Mouse (Mus musculus): ENCODE measurements around the gene Entpd2. TPM values are rescaled to one million over a fixed set of nuclear protein-coding genes. Genes with fewer than 3 reads are reported as not detected.

The Entpd2 gene
- polyA plus RNA-seq, 1 experiment from 2014 or later = 4.5 TPM

DNA sequence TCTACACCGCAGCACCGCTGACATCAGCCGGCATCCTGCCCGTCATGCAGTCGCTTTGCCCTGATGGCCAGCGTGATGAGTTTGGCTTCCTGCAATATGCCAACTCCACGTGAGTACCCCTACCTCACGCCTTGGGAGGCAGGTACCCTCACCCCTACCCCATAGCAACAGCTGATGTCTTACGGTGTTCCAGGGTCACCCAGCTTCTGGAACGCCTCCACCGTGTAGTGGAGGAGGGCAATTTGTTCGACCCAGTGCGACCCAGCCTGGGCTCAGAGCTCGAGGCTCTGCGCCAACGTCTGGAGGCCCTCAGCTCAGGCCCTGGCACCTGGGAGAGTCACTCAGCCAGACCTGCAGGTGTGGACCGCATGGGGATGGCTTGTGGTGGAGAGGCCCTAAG lies 37.4 kb downstream of the Entpd2 start:
- H3K27me3 ChIP-seq = peaks cover 8% of the 10 kb centered on the region
- peaks cover 31% of the 10 kb centered on the region for H3K4me1 ChIP-seq
- 86% methylated on average over 17 of the region's 17 CpGs for WGBS
- H3K4me2 ChIP-seq = no peak overlapping the region
- H3K4me3 ChIP-seq (replicated peaks) = no peak overlapping the region
- H3K27ac ChIP-seq = no peak overlapping the region
- peaks cover 38% of the 10 kb centered on the region for H3K36me3 ChIP-seq
- no peak for ATAC-seq (replicated peaks; ENCODE audit: low FRiP score)
- no peaks in the 10 kb centered on the region for H3K9me3 ChIP-seq (replicated peaks)
- H3K9ac ChIP-seq = no peak overlapping the region

DNA sequence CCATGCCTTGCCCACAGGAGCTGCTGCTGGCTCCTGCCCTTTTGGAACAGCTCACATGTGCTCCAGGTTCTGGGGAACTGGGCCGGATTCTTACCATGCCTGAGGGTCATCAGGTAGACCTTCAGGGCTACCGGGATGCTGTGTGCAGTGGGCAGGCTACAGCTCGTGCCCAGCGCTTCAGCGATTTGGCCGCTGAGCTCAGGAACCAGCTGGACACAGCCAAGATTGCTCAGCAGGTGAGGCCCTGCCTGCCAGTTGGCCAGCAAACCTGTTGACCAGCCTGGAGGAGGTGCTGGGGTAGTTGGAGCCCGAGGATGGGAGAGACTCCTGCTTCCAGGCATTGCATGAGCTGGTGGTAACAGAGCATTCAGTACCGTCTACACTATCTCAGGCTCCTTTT lies 38.6 kb downstream of the Entpd2 start:
- no peak overlapping the region for H3K4me3 ChIP-seq (replicated peaks)
- peaks cover 50% of the 10 kb centered on the region for H3K36me3 ChIP-seq
- no peak overlapping the region for H3K4me2 ChIP-seq
- no peak overlapping the region for H3K27ac ChIP-seq
- no peak overlapping the region for H3K9ac ChIP-seq
- ATAC-seq (replicated peaks; ENCODE audit: low FRiP score) = no peak
- peaks cover 27% of the 10 kb centered on the region for H3K4me1 ChIP-seq
- 87% methylated on average over 8 of the region's 8 CpGs for WGBS
- peaks cover 8% of the 10 kb centered on the region for H3K27me3 ChIP-seq
- no peaks in the 10 kb centered on the region for H3K9me3 ChIP-seq (replicated peaks)

GRCm38 (mm10) chr2:25436286-25436820 lies 40.7 kb downstream of the Entpd2 start:
- no peak overlapping the region for H3K4me2 ChIP-seq
- peaks cover 6% of the 10 kb centered on the region for H3K4me1 ChIP-seq
- no peak overlapping the region for H3K27ac ChIP-seq
- 94% methylated on average over 10 of the region's 10 CpGs for WGBS
- H3K36me3 ChIP-seq = peaks cover 66% of the 10 kb centered on the region
- no peaks in the 10 kb centered on the region for H3K9me3 ChIP-seq (replicated peaks)
- H3K9ac ChIP-seq = no peak overlapping the region
- no peak for ATAC-seq (replicated peaks; ENCODE audit: low FRiP score)
- H3K27me3 ChIP-seq = no peaks in the 10 kb centered on the region
- H3K4me3 ChIP-seq (replicated peaks) = no peak overlapping the region

DNA sequence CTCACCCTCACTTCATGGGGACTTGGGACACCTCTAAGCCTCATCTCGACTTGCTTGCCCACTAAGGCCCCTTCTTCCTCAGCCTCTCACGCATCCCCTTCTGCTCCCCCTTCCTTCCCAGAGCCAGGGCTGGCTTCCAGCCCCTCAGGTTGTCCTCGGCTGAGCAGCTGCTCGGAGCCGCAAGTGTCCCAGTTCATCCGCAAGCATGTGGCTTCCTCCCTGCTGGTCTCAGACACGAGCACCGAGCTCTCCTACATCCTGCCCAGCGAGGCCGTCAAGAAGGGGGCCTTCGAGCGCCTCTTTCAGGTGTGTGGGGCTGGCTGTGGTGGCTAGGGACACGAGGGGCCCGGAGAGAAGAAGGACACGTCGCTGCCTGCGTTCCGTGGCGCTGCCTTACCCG lies 45.4 kb downstream of the Entpd2 start:
- Histone ChIP-seq H3K36me3 (peaks cover 92% of the 10 kb centered on the region), H3K9me3 (replicated peaks) (no peaks in the 10 kb centered on the region), H3K4me1 (no peaks in the 10 kb centered on the region), H3K27me3 (no peaks in the 10 kb centered on the region), H3K4me2 (no peak overlapping the region), H3K4me3 (replicated peaks) (no peak overlapping the region), H3K9ac (no peak overlapping the region), H3K27ac (no peak overlapping the region)
- WGBS = 87% methylated on average over 20 of the region's 20 CpGs
- ATAC-seq (replicated peaks; ENCODE audit: low FRiP score) = no peak

DNA sequence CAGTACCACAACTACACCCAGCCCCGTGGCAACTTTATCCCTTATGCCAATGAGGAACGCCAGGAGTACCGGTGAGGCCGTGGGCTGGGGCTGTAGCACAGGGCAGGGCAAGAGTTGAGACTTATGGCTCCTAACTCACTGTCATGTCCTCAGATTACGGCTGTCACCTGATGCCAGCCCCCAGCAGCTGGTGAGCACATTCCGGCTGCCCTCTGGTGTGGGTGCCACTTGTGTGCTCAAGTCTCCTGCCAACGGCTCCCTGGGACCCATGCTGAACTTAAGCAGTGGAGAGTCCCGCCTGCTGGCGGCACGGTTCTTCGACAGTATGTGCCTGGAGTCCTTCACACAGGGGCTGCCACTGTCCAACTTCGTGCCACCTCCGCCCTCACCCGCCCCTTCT lies 47.0 kb downstream of the Entpd2 start:
- no peaks in the 10 kb centered on the region for H3K9me3 ChIP-seq (replicated peaks)

More for the DNA sequence above, 47.0 kb downstream of the Entpd2 start:
- no peak for ATAC-seq (replicated peaks; ENCODE audit: low FRiP score)
- Histone ChIP-seq H3K27me3 (no peaks in the 10 kb centered on the region), H3K4me1 (no peaks in the 10 kb centered on the region), H3K4me3 (replicated peaks) (no peak overlapping the region), H3K27ac (no peak overlapping the region), H3K36me3 (peaks cover 92% of the 10 kb centered on the region), H3K4me2 (no peak overlapping the region), H3K9ac (no peak overlapping the region)
- WGBS = 83% methylated on average over 14 of the region's 14 CpGs

Small RNA genes lying within 50 kb of the gene (microRNA-seq; reads per million reads assigned to microRNA genes)
- not detected for gene Mir3087

Other genes starting within 250 kb of the Entpd2 start
- 21.8 and 23.7 TPM in 2 replicates for gene Nrarp, start 215.1 kb upstream of the Entpd2 start, polyA plus RNA-seq (2015; fragmentation: Nextera tagmentation; extraction: Ambion mirVana)
- gene Tor4a, start 199.0 kb upstream of the Entpd2 start, polyA plus RNA-seq (2015; fragmentation: Nextera tagmentation; extraction: Ambion mirVana) = 11.7 and 14.1 TPM in 2 replicates
- gene Nelfb, start 184.4 kb upstream of the Entpd2 start, polyA plus RNA-seq (2015; fragmentation: Nextera tagmentation; extraction: Ambion mirVana) = 114 and 124 TPM in 2 replicates
- 0.23 and 0.55 TPM in 2 replicates for gene Stpg3, start 181.2 kb upstream of the Entpd2 start, polyA plus RNA-seq (2015; fragmentation: Nextera tagmentation; extraction: Ambion mirVana)
- gene Fam166a, start 177.1 kb upstream of the Entpd2 start, polyA plus RNA-seq (2015; fragmentation: Nextera tagmentation; extraction: Ambion mirVana) = 1.4 and 1.9 TPM in 2 replicates
- gene Tubb4b, start 171.2 kb upstream of the Entpd2 start, polyA plus RNA-seq (2015; fragmentation: Nextera tagmentation; extraction: Ambion mirVana) = 555 and 581 TPM in 2 replicates
- 0.78 and 0.99 TPM in 2 replicates for gene Slc34a3, start 161.5 kb upstream of the Entpd2 start, polyA plus RNA-seq (2015; fragmentation: Nextera tagmentation; extraction: Ambion mirVana)
- 0.31 and 0.41 TPM in 2 replicates for gene Rnf224, start 159.1 kb upstream of the Entpd2 start, polyA plus RNA-seq (2015; fragmentation: Nextera tagmentation; extraction: Ambion mirVana)
- gene Rnf208, start 153.6 kb upstream of the Entpd2 start, polyA plus RNA-seq (2015; fragmentation: Nextera tagmentation; extraction: Ambion mirVana) = 20.7 and 21.8 TPM in 2 replicates
- 0.51 and 0.55 TPM in 2 replicates for gene Cysrt1, start 153.4 kb upstream of the Entpd2 start, polyA plus RNA-seq (2015; fragmentation: Nextera tagmentation; extraction: Ambion mirVana)
- gene AL732309.1, start 149.0 kb upstream of the Entpd2 start, polyA plus RNA-seq (2015; fragmentation: Nextera tagmentation; extraction: Ambion mirVana) = 5.3 and 5.4 TPM in 2 replicates
- gene Tmem203, start 140.4 kb upstream of the Entpd2 start, polyA plus RNA-seq (2015; fragmentation: Nextera tagmentation; extraction: Ambion mirVana) = 23.4 and 23.6 TPM in 2 replicates
- 9.2 and 11.3 TPM in 2 replicates for gene Tprn, start 133.3 kb upstream of the Entpd2 start, polyA plus RNA-seq (2015; fragmentation: Nextera tagmentation; extraction: Ambion mirVana)
- 204 and 207 TPM in 2 replicates for gene Ssna1, start 123.4 kb upstream of the Entpd2 start, polyA plus RNA-seq (2015; fragmentation: Nextera tagmentation; extraction: Ambion mirVana)
- 123 and 129 TPM in 2 replicates for gene Anapc2, start 123.4 kb upstream of the Entpd2 start, polyA plus RNA-seq (2015; fragmentation: Nextera tagmentation; extraction: Ambion mirVana)
- gene Tmem210, start 107.7 kb upstream of the Entpd2 start, polyA plus RNA-seq (2015; fragmentation: Nextera tagmentation; extraction: Ambion mirVana) = not detected in 2 replicates
- gene Lrrc26, start 106.0 kb upstream of the Entpd2 start, polyA plus RNA-seq (2015; fragmentation: Nextera tagmentation; extraction: Ambion mirVana) = 0.46 TPM in 1 of 2 replicates, not detected in the other
- 0.53 and 0.71 TPM in 2 replicates for gene Grin1, start 76.7 kb upstream of the Entpd2 start, polyA plus RNA-seq (2015; fragmentation: Nextera tagmentation; extraction: Ambion mirVana)
- 50.5 and 53.2 TPM in 2 replicates for gene Man1b1, start 63.5 kb upstream of the Entpd2 start, polyA plus RNA-seq (2015; fragmentation: Nextera tagmentation; extraction: Ambion mirVana)
- gene Dpp7, start 39.5 kb upstream of the Entpd2 start, polyA plus RNA-seq (2015; fragmentation: Nextera tagmentation; extraction: Ambion mirVana) = 23.4 TPM in 2 replicates
- 24.9 and 27.3 TPM in 2 replicates for gene Uap1l1, start 30.2 kb upstream of the Entpd2 start, polyA plus RNA-seq (2015; fragmentation: Nextera tagmentation; extraction: Ambion mirVana)
- 40.4 and 42.7 TPM in 2 replicates for gene Sapcd2, start 23.6 kb upstream of the Entpd2 start, polyA plus RNA-seq (2015; fragmentation: Nextera tagmentation; extraction: Ambion mirVana)
- 41.3 and 52.5 TPM in 2 replicates for gene Npdc1, start 3.5 kb downstream of the Entpd2 start, polyA plus RNA-seq (2015; fragmentation: Nextera tagmentation; extraction: Ambion mirVana)
- gene Fut7, start 27.4 kb downstream of the Entpd2 start, polyA plus RNA-seq (2015; fragmentation: Nextera tagmentation; extraction: Ambion mirVana) = 0.08 and 0.18 TPM in 2 replicates
- 11.0 and 11.1 TPM in 2 replicates for gene Abca2, start 32.8 kb downstream of the Entpd2 start, polyA plus RNA-seq (2015; fragmentation: Nextera tagmentation; extraction: Ambion mirVana)
- gene Clic3, start 61.0 kb downstream of the Entpd2 start, polyA plus RNA-seq (2015; fragmentation: Nextera tagmentation; extraction: Ambion mirVana) = 3.6 and 3.9 TPM in 2 replicates
- 30.4 and 31.8 TPM in 2 replicates for gene Paxx, start 65.2 kb downstream of the Entpd2 start, polyA plus RNA-seq (2015; fragmentation: Nextera tagmentation; extraction: Ambion mirVana)
- gene Ptgds, start 74.2 kb downstream of the Entpd2 start, polyA plus RNA-seq (2015; fragmentation: Nextera tagmentation; extraction: Ambion mirVana) = 1.6 and 2.2 TPM in 2 replicates
- gene Lcn12, start 98.0 kb downstream of the Entpd2 start, polyA plus RNA-seq (2015; fragmentation: Nextera tagmentation; extraction: Ambion mirVana) = not detected in 2 replicates
- 85.1 and 96.1 TPM in 2 replicates for gene Fbxw5, start 104.9 kb downstream of the Entpd2 start, polyA plus RNA-seq (2015; fragmentation: Nextera tagmentation; extraction: Ambion mirVana)
- gene C8g, start 105.8 kb downstream of the Entpd2 start, polyA plus RNA-seq (2015; fragmentation: Nextera tagmentation; extraction: Ambion mirVana) = 6.3 and 7.8 TPM in 2 replicates
- 36.0 and 37.3 TPM in 2 replicates for gene Traf2, start 151.1 kb downstream of the Entpd2 start, polyA plus RNA-seq (2015; fragmentation: Nextera tagmentation; extraction: Ambion mirVana)
- 373 and 392 TPM in 2 replicates for gene Edf1, start 162.0 kb downstream of the Entpd2 start, polyA plus RNA-seq (2015; fragmentation: Nextera tagmentation; extraction: Ambion mirVana)
- gene Mamdc4, start 179.0 kb downstream of the Entpd2 start, polyA plus RNA-seq (2015; fragmentation: Nextera tagmentation; extraction: Ambion mirVana) = 8.4 and 10.1 TPM in 2 replicates
- 184 and 197 TPM in 2 replicates for gene Phpt1, start 179.3 kb downstream of the Entpd2 start, polyA plus RNA-seq (2015; fragmentation: Nextera tagmentation; extraction: Ambion mirVana)
- 0.15 and 0.21 TPM in 2 replicates for gene Ajm1, start 185.9 kb downstream of the Entpd2 start, polyA plus RNA-seq (2015; fragmentation: Nextera tagmentation; extraction: Ambion mirVana)
- gene Rabl6, start 212.6 kb downstream of the Entpd2 start, polyA plus RNA-seq (2015; fragmentation: Nextera tagmentation; extraction: Ambion mirVana) = 72.8 and 74.7 TPM in 2 replicates
- gene Ccdc183, start 221.8 kb downstream of the Entpd2 start, polyA plus RNA-seq (2015; fragmentation: Nextera tagmentation; extraction: Ambion mirVana) = 0.12 and 0.27 TPM in 2 replicates
- gene Tmem141, start 226.1 kb downstream of the Entpd2 start, polyA plus RNA-seq (2015; fragmentation: Nextera tagmentation; extraction: Ambion mirVana) = 31.6 and 32.4 TPM in 2 replicates
- 3.3 and 4.2 TPM in 2 replicates for gene Fcna, start 232.2 kb downstream of the Entpd2 start, polyA plus RNA-seq (2015; fragmentation: Nextera tagmentation; extraction: Ambion mirVana)

Data from kidney, embryonic 15.5 days (tissue).